Mouse (Mus musculus) cerebellum, adult 9-11 months (tissue): ENCODE measurements around the gene Tecr.
"Not testable (repeated sequence)": the region's sequence is repeated elsewhere in the genome, so short reads cannot be mapped to it uniquely, and the experiment has no call there.

Experiments used
- DNase-seq: peaks from one replicate; pipeline ENCODE4 v3.0.0; 2022

The Tecr gene

DNA sequence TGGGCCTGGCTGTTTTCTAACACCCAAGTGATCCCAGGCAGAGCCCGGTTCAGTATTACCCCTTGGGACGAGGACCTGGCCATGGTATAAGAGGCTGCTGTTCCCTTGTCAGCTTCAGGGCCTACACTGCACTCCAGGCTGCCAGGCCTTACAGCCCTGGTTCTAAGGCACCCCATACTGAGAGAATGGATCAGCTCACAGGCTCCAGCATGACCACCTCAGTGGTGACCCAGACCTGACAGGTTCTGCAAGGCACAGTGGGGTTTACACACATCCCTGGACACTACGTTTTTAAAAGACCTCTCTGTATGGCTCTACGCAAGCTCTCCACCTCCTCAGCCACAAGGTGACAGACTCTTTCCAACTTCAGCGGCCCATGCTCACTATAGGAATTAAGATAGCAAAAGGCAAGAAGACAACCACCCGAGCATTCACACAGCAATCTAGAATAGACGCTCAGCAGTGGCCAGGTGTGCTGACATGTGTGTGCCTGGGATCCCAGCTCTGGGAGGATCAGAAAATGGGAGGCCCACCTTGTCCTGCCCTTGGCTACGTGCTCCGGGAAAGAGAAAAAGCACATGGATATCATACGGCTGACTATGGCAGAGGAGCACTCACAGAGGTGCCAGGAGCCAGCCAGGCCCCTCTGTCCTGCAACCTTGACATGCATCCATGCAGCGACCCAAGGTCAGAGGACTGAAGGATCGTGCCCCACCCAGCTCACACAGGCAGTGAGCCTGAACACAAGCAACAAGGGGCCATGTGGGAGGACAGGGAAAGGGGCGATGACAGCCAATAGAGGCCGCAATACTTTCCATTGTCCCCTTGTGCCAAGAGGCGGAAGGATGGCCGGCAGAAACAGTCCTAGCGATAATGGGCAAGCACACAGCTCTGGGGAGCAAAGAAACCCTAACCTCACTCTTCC lies 29.4 kb downstream of the Tecr start:
- DNase-seq, result peak; percentile 19

DNA sequence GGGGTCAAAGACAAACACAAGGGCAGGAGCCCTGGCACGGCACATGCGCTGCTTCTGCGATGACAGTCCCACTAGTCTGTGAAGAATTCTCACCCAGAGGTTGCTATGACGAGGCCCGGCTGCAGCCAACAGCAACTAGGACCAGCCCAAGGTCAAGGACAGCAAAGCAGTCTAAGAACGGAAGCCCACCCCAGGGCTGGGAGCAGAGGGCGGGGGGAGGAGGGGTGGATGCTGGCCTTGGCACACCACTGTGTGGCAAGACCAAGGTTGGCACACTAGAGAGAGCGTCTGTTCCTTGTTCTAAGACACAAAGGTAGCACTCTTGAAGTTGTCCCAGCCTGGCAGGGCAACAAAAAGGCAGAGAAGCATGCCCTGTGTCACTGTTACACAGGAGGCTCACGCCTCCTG lies 30.4 kb downstream of the Tecr start:
- DNase-seq, result peak; percentile 39

DNA sequence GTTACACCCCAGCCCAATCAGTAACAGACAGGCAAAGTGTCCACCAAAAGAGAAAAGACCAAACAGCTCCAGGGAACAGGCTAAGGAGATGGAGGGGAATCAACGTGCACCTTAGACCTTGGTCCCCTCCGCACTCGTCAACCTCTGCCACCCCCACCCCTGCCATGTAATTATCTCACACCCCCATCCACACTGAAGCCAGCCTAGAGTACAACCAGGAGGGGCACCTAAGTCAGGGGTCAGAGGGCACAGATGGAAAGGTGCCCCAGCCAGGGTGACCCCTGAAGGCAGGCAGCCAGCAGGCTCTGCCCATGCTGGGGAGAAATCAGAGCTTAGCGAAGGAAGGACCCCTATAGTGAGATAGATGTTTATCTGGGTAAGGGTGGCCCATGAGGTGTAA lies 30.9 kb downstream of the Tecr start:
- DNase-seq, result peak; percentile 23

DNA sequence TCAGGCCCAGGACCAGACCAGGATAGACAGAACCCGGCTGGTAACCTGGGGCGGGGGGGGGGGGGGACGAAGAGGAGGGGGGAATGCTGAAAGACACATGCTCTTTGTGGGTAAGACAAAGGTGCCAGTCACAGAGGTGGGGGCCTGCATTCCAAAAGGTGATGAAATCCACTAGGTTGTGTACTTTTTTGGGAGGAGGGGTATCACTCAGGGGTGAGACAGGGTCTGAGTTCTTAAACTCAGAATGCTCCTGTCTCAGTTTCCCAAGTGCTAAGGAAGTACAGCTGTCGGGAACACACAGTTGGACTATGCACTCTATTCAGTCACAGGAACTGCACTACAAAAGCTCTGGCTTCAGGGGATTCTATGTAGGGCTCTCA lies 31.3 kb downstream of the Tecr start:
- peak; percentile 4 for DNase-seq

DNA sequence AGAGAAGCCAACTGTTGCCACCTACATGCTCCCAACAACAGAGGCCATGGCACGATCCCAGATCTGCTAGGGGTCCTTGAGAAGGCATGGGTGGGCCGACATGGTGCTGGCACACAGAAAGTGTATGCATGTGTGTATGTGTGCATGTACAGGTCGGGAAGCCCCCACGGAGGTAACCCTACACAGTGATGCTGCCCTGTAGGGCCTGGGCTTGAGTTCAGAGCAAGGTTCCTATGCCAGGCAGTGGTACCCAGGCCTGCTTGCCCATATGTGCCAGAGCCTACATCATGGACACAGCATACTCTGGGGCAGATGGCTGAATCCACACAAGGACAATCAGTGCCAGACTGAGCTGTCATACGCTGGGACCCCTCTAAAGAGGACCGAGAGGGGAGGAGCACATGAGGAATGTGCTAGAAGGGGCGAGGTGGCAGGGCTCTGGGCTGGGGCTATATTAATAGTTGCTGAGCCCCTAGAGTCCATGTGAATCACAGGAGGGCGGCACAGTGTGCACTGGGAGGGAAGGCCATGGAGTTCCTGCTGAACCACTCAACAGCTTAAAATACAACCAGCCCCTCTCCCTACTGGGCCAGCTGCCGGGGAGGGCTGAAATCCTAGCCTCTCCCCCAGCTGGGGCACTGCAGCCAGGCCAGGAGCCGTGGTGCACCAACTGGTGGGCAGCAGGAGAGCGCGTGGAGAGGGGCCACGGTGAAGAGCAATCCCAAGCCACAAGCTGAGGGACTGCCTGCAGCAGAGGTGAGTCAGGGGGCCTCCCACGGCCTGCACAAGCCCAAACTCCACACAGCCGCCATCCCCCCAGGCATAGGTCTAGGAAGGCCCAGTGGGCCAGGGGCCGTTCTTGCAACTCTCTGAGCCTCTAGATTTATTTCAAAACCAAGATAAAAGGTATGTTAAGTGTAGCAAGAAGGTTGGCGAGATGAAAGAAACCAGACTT lies 31.9 kb downstream of the Tecr start:
- peak; percentile 38 for DNase-seq

DNA sequence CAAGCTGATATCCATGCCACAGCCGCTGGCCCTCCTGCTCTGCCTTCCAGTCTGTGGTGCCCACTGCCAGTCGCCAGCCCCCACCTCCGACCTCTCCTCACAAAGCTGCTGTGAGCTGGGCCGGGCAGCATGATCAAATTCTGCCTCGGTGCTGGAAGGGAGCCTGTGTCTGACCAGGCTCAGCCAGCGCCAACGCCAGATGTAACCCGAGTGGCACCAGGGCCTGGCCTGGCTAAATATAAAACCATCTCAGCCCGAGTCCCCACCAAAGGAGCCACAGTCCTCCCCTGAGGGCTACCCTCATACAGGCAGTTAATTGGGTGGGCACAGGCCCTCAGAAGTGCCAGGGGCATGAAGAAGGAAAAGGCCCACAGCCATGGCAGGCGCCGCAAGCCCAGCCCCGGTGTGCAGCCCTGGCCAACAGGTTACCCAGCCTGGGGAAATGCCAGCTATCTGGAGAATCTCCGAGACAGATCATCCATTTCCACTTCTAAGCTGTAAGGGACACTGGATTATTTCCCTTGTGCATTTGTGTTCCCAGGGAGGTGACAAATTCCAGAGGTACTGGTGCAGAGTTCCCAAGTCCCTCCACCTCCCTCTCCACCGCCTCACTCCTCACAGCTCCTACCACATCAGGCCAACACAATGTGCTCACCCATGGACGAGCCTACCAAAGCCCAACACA lies 33.0 kb downstream of the Tecr start:
- DNase-seq, result peak; percentile 38

DNA sequence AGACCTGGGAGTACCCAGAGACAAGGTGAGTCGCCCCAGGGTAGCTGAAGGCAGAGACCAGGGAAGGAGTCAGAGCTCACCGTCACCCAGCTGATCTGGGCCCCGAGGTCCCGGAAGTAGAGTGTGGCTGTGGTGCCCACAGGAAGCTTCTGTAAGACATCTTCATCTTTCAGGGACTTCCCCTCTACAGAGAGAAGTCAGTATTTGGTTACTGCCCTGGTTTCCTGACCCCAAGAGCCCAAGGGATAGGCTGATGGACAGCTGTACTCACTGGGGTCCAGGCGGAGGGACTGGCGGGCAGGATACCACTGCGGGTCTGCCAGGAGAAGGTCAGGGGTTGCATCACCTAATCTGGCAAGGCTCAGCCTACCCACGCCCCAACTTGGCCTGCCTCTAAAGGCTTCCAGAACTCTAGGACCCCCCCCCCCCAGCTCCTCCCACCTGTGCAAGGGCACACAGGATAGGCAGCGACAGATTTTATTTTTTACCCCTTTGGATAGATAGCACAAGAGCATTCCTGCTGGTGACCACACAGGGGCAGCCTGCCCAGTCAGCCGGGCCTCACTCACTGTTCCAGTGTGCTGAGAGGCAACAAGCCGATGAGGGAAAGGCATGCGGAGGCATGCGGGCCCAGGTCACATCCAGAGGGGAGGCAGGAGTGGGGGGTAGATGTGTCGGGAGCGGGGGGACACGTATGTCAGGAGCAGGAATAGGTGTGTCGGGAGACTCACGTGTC lies 34.5 kb downstream of the Tecr start:
- peak; percentile 25 for DNase-seq

DNA sequence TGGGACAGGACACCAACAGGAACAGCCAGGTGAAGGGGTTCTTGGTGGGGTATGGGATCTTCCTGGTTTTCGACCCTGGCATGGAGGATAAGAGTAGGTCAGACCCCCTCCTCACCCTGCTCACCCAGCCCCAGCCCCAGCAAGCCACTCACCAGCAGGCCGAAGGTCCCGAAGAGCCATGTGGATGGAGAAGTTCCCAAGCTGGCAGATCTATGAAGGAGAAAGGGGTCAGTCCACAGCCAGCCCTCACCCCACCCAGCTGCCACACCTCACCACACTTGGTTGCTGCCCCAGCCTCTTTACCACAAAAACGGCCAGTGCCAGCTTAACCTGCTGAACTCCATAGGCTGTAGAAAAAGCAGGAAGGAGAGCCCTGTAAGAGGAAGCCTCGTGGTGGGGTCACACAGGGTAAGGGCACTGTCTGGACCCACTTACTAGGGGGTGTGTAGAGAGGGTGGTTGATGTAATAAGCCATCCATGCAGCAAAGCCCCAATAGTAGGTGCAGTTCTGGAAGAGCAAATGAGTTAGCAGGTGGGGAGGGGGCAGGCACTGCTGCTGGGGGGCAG lies 35.4 kb downstream of the Tecr start:
- peak; percentile 7 for DNase-seq

DNA sequence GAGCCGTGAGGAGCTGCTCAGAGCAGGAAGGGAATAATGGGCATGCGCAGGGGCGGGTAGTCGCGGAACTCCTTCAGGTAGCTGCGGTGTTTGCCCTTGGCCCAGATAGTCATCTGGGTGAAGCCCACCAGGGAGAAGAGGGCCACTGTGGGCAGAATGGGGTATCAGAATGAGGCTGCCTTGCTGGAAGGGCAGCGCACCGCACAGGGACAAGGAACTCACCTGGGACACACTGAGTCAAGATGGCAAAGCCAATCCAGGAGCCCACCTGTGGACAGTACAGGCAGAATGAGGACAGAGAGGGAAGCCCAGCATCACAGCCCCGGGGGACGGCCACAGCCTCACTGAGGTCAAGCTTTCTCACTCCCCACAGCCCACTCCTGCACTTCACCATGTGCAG lies 36.0 kb downstream of the Tecr start:
- peak; percentile 34 for DNase-seq

DNA sequence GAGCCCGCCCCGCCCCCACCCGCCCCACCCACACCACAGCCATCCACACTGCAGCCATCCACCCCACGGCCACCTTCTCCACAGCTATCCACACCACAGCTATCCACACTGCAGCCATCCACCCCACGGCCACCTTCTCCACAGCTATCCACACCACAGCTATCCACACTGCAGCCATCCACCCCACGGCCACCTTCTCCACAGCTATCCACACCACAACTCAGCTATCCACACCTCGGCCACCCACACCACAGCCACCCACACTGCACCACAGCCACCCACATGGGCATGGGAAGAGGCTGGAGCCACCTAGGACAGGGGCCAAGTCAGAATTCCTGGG lies 36.8 kb downstream of the Tecr start:
- DNase-seq, result not testable (repeated sequence)

DNA sequence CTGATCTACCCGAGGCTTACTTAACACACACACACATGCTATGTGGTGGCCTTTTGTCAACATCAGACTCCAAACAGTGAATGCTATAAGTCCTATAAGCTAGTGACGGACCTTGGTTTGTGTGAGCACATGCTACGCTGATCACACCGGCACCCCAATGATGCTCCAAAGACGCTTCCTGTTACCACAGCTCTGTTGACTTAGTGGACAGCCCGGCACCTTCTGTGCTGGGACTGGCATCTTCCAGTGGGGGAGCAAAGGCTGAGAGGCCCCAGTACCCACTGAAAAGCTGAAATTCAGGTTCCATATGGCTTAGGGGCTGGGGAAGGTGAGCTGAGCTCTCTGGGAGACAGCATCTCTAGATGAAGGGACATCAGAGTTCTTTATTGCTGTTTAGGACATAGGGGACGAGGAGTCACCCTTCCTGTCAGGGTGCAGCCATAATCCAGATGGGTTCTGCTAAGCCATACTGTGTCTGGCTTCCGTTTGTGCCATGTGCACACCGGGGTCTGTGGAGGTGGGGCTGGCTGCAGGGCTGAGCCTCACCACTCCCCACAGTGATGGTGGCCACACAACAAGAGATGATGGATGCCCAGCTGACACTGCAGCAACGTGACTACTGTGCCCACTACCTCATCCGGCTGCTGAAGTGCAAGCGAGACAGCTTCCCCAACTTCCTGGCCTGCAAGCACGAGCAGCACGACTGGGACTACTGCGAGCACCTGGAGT lies 37.3 kb downstream of the Tecr start:
- DNase-seq, result peak; percentile 23

DNA sequence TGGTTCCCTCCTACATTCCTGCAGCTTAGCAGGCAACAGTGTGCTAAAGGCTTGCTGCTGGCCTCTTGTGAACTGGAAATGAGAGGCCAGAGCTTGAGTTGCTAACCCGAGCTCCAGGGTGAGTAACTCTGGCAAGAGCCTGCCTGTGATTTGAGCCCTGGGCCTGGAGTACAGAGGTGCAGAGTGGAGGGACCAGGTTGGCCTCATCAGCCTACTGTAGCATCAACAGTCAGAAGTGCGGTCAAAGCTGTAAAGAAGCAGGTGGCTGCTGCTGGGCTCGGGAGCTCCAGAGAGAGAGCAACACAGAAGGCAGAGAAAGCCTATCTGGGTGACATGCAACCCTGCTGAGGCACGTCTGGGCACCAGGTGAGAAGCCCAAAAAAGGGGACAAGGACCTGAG lies 38.6 kb downstream of the Tecr start:
- peak; percentile 11 for DNase-seq

DNA sequence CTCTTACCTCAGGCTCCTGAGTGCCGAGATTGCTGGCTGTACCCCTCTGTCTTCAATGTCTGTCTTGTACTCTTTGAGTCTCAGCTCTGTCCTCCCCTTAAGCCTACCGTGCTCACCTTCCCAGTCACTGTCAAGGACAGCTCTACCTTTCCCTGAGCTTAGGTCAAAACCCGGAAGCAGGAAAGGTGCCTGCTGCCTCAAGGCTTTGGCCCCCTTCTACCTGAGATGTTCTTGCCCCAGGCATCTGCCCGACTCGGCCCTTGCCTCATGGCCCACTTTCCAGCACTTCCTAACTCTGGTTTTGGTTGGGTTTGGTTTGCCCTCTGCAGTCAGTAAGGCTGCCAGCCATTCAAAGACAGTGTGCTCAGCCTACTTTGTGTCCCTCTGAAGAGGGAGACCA lies 39.0 kb downstream of the Tecr start:
- DNase-seq, result no peak

DNA sequence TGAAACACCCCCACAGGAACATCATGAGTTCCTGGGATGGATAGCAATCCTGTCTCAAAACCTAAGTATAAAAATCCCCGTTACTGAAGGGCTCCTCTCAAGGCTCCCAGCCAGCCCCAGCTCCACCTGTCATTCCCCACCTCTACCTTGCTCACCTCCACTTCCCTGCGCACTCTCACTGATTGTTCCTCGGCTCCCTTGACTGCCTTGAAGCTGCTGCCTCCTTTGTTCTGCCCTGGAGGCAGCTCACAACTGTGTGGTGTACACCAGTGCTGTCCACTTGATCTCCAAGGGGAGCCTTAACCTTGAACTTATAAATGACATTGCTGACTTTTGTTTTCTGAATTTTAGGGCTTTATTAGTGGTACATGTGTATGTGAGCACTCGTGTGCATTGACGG lies 39.6 kb downstream of the Tecr start:
- DNase-seq, result peak; percentile 21

DNA sequence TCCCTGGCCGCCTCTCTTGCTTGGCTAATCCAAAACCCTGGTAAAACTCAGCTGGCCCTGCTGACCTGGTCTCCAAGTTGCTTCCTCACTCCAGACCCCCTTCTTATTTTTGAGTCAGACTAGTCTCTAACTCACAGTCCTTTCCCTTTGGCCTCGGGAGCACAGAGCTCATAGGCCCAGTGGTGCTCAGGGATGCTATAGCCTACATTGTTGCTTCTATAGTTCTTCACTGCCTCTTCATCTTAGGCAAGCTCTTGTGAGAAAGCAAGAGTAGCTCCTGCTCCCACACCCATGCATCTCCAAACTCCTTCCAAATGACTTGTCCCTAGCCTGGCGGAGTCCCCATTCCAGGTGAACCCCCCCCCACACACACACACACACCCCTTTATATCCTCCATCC lies 40.1 kb downstream of the Tecr start:
- DNase-seq, result peak; percentile 20

DNA sequence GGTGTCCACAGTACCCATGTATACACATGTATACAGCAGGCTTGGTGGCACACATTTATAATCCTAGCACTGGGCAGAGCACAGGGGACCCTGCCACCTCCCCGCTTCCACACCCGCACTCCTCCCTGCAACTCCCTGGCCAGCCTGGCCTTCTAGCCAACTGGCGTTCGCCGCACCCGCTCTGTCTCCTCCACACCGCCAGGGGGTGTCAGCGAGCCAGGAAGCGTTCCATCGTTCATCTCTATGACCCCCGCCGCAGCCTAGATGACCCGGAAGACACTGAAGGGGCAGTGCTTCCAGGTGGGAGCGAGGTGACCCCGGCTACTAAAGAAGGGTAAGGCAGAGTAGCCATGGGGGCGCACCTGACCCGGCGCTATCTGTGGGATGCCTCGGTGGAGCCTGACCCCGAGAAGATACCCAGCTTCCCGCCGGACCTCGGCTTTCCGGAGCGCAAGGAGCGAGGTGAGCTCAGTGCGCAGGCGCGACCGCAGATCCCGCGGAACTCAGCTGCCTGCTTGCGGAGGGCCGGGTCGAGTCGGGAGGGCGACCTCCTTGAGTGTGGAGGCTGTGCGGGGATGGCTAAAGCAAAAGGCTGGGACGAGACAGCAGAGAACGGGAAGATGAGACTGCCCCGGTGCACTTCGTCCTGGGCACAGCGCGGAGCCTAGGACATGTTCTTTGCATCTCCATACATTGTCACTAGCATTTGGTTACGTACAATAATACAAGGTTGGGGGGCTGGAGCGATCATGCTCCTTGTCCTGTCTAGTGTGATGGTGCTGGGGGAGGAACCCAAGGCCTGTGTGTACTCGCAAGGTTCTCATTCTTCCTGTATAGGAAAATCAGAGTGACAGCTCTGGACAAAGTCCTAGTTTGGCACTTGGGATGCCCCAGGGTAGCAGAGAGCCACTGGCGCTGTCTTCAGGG lies 41.0 kb downstream of the Tecr start, which contains the start of gene Ndufb7:
Gene Ndufb7 (plus strand): TSS at position 203 of the 927 bp plus-strand sequence.
- DNase-seq, result peak; percentile 96

DNA sequence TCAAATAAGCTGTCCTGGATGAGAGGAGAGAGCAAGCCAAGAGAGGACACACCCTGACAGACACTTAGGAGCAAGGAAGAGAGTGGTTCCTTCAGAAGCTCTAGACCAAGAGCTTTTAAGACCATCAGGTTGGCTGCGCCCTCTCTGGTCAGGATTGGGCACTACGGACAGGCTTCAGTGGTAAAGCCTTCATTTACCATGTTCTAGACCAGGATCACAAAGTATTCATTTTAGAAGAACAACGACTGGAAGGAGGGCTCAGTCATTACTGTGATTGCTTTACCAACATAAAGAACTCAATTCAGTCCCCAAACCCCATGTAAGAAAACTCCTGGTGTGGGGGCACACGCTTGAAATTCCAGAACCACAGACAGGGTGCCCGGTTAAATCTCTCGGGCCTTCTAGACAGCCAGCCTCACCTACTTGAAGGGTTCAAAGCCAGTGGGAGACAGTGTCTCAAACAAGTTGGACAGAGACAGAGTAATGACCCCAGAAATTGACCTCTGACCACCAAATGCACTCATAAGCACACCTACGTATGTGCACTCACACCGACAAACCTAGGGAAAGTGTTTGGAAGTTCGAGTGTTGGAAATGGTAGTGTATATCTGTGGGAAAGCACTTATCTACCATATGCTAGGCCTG lies 41.9 kb downstream of the Tecr start:
- peak; percentile 48 for DNase-seq

DNA sequence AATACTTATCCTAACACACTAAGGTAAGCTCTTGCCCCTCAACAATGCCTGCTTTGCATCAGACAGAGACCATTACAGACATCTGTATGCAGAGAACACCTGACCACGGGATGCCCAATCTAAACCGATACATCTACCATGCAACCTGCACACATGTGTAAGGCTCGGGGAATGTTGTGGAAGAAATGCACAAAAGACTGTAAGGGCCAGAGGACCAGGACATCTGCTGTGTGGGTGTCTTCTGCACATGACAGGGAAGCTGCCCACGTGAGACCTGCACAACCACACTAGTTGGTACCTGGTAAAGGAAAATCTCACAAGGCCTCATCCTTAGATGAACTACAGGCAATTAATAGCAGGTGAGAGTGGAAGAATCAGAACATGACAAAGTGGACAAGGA lies 44.5 kb downstream of the Tecr start:
- DNase-seq, result no peak

DNA sequence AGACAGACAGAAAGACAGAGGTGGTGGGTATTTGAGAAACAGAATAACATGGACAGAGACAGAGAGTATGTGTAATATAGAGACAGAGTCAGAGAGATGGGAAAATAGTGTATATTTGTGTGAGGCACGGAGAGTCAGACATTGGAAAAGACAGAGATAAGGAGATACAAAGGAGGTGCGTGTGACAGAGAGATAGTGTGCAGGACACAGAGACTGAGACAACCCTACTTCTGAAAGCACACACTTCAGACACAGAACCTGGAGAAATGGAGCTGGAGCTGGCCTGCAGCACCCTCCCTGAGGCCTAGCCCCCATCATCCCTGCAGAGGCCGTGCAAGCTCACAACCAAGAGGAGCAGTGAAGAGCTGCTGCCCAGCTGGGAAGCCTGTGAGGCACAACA lies 45.1 kb downstream of the Tecr start:
- no peak for DNase-seq

DNA sequence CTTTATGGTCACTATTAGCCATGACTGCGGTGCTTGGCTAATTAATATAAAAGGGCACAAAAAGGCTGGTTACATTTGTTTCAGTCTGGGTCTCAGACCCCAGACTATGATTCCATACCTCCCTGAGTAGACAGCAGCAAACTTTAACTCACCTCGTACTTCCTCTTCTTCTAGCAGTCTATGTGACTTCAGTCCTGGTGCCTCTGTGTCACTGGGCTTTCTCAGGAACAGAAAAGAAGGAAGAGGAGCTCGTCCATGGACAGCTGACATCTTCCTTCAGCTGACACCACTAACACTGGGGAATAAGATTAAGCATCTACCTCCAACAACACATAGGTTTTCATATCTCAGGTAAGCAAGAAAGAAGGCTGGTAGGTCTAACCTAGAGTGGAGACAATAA lies 72.0 kb downstream of the Tecr start, which contains the start of gene Olfr370:
Gene Olfr370 (plus strand): TSS at position 45 of the 400 bp plus-strand sequence.
- no peak for DNase-seq
